Mouse (Mus musculus): ENCODE data around the gene Chrna5.

Gene Chrna5

GRCm38 (mm10) chr9:55023326-55023725 is 42.6 kb downstream of the Chrna5 start:
- no peak for DNase-seq (ENCODE audit: low spot score in 2 of 2)

GRCm38 (mm10) chr9:55023902-55024583 is 43.4 kb downstream of the Chrna5 start:
- peak; percentile 68 to 77 for DNase-seq (ENCODE audit: low spot score in 2 of 2)

- no peak for DNase-seq (ENCODE audit: low spot score in 2 of 2)
These were observed 45.0 kb downstream of the Chrna5 start for GRCm38 (mm10) chr9:55025534-55026274.

- no peak for DNase-seq (ENCODE audit: low spot score in 2 of 2)
These were observed 45.6 kb downstream of the Chrna5 start, which contains the start of gene Chrna3 for GRCm38 (mm10) chr9:55026275-55026663. TSS of gene Chrna3 (minus strand) at chr9:55026562.

GRCm38 (mm10) chr9:55031435-55032167 is 50.9 kb downstream of the Chrna5 start:
- no peak for DNase-seq (ENCODE audit: low spot score in 2 of 2)

GRCm38 (mm10) chr9:55038948-55039347 is 58.3 kb downstream of the Chrna5 start:
- no peak for DNase-seq (ENCODE audit: low spot score in 2 of 2)

GRCm38 (mm10) chr9:55039983-55040382 is 59.3 kb downstream of the Chrna5 start:
- no peak for DNase-seq (ENCODE audit: low spot score in 2 of 2)

- DNase-seq (ENCODE audit: low spot score in 2 of 2) = no peak
These were observed 60.7 kb downstream of the Chrna5 start for GRCm38 (mm10) chr9:55041389-55041788.

GRCm38 (mm10) chr9:55043688-55044087 is 63.0 kb downstream of the Chrna5 start:
- no peak for DNase-seq (ENCODE audit: low spot score in 2 of 2)

- no peak for DNase-seq (ENCODE audit: low spot score in 2 of 2)
These were observed 64.3 kb downstream of the Chrna5 start for GRCm38 (mm10) chr9:55045001-55045400.

GRCm38 (mm10) chr9:55046764-55047163 is 66.1 kb downstream of the Chrna5 start:
- no peak for DNase-seq (ENCODE audit: low spot score in 2 of 2)

GRCm38 (mm10) chr9:55048211-55048880 is 67.7 kb downstream of the Chrna5 start, which contains the start of gene Chrnb4:
TSS of gene Chrnb4 (minus strand) at chr9:55048779.
- DNase-seq (ENCODE audit: low spot score in 2 of 2) = no peak

- DNase-seq (ENCODE audit: low spot score in 2 of 2) = no peak
These were observed 74.8 kb downstream of the Chrna5 start for GRCm38 (mm10) chr9:55055386-55055930.
